Mouse (Mus musculus) liver, embryonic 12.5 days (tissue): ENCODE results near the gene Actrt2. TPM values are rescaled to one million over a fixed set of nuclear protein-coding genes. Genes with fewer than 3 reads are reported as not detected.

Source experiments
- ATAC-seq: fragments of 200-750 bp; cut with Nextera tagmentation; 2 replicates; pipeline ENCODE4 v1.8.0; 2017; ENCODE audit warnings: moderate number of reproducible peaks, mild to moderate bottlenecking, moderate library complexity
- H3K27ac ChIP-seq: fragments of 300-500 bp; sonication (generic); 2 replicates; pipeline ENCODE4 v1.5.1; 2016; ENCODE audit warnings: mild to moderate bottlenecking
- H3K27me3 ChIP-seq: fragments of 300-500 bp; sonication (generic); replicated peaks from 2 replicates; pipeline ENCODE4 v1.6.1; 2016; ENCODE audit warnings: mild to moderate bottlenecking, moderate library complexity
- H3K36me3 ChIP-seq: fragments of 300-500 bp; sonication (generic); 2 replicates; pipeline ENCODE4 v1.6.1; 2016; ENCODE audit warnings: mild to moderate bottlenecking, moderate library complexity
- H3K4me1 ChIP-seq: fragments of 300-500 bp; sonication (generic); 2 replicates; pipeline ENCODE4 v1.6.1; 2016
- H3K4me2 ChIP-seq: fragments of 300-500 bp; sonication (generic); 2 replicates; pipeline ENCODE4 v1.6.1; 2016; ENCODE audit warnings: mild to moderate bottlenecking, moderate library complexity
- H3K4me3 ChIP-seq: fragments of 300-500 bp; sonication (generic); 2 replicates; pipeline ENCODE4 v1.5.1; 2016; ENCODE audit warnings: mild to moderate bottlenecking, moderate library complexity
- H3K9ac ChIP-seq: fragments of 300-500 bp; sonication (generic); 2 replicates; pipeline ENCODE4 v1.6.1; 2016; ENCODE audit warnings: mild to moderate bottlenecking, moderate library complexity
- H3K9me3 ChIP-seq: fragments of 300-500 bp; sonication (generic); replicated peaks from 2 replicates; pipeline ENCODE4 v1.6.1; 2016; ENCODE audit warnings: mild to moderate bottlenecking, moderate library complexity
- WGBS: fragments of 180-500 bp; shearing (Covaris S2); methylation state at CpG from one replicate; pipeline ENCODE4 v1.1.7; 2016; ENCODE audit not compliant: insufficient replicate concordance; 5-methylcytosine and 5-hydroxymethylcytosine counted together
- polyA plus RNA-seq: library from polyadenylated mRNA; unstranded; fragments of >200 nt; fragmentation: Nextera tagmentation; extraction: Ambion mirVana; gene quantifications from 2 replicates; pipeline ENCODE4 v1.2.1, GENCODE M21; 2016

Actrt2 gene
- polyA plus RNA-seq, 1 experiment from 2014 or later = not detected

- H3K4me3 ChIP-seq = peak overlapping the region; percentile 59
- H3K9ac ChIP-seq = peak overlapping the region; percentile 53
- WGBS = 1% methylated on average over 90 of the region's 94 CpGs
- no peaks in the 10 kb centered on the region for H3K9me3 ChIP-seq
- H3K27ac ChIP-seq = peak overlapping the region; percentile 69
- no peak for ATAC-seq
- peaks cover 98% of the 10 kb centered on the region for H3K27me3 ChIP-seq
- H3K36me3 ChIP-seq = no peaks in the 10 kb centered on the region
- peak overlapping the region; percentile 68 for H3K4me2 ChIP-seq
- peaks cover 18% of the 10 kb centered on the region; the same call in 1 of the 2 replicates for H3K4me1 ChIP-seq
These were observed 32.2 kb downstream of the Actrt2 start for GRCm38 (mm10) chr4:154635241-154636052.

GRCm38 (mm10) chr4:154634470-154635240 is 33.0 kb downstream of the Actrt2 start:
- no peak for ATAC-seq
- Histone ChIP-seq H3K36me3 (no peaks in the 10 kb centered on the region), H3K9ac (peak overlapping the region; percentile 53), H3K4me2 (peak overlapping the region; percentile 68), H3K4me1 (peaks cover 18% of the 10 kb centered on the region; the same call in 1 of the 2 replicates), H3K27me3 (peaks cover 96% of the 10 kb centered on the region), H3K9me3 (no peaks in the 10 kb centered on the region), H3K4me3 (peak overlapping the region; percentile 59), H3K27ac (peak overlapping the region; percentile 69; the same call in 1 of the 2 replicates)
- 7% methylated on average over 44 of the region's 44 CpGs for WGBS

GRCm38 (mm10) chr4:154634001-154634400 is 33.7 kb downstream of the Actrt2 start:
- no peak for ATAC-seq
- H3K27ac ChIP-seq = no peak overlapping the region
- H3K27me3 ChIP-seq = peaks cover 96% of the 10 kb centered on the region
- H3K9ac ChIP-seq = no peak overlapping the region
- H3K4me3 ChIP-seq = 0 out of 2 replicates have a peak overlapping the region, but pooled peaks have one; percentile 59
- no peaks in the 10 kb centered on the region for H3K36me3 ChIP-seq
- H3K9me3 ChIP-seq = no peaks in the 10 kb centered on the region
- peaks cover 18% of the 10 kb centered on the region; the same call in 1 of the 2 replicates for H3K4me1 ChIP-seq
- peak overlapping the region; percentile 68; the same call in 1 of the 2 replicates for H3K4me2 ChIP-seq
- 31% methylated on average over 3 of the region's 3 CpGs for WGBS

DNA sequence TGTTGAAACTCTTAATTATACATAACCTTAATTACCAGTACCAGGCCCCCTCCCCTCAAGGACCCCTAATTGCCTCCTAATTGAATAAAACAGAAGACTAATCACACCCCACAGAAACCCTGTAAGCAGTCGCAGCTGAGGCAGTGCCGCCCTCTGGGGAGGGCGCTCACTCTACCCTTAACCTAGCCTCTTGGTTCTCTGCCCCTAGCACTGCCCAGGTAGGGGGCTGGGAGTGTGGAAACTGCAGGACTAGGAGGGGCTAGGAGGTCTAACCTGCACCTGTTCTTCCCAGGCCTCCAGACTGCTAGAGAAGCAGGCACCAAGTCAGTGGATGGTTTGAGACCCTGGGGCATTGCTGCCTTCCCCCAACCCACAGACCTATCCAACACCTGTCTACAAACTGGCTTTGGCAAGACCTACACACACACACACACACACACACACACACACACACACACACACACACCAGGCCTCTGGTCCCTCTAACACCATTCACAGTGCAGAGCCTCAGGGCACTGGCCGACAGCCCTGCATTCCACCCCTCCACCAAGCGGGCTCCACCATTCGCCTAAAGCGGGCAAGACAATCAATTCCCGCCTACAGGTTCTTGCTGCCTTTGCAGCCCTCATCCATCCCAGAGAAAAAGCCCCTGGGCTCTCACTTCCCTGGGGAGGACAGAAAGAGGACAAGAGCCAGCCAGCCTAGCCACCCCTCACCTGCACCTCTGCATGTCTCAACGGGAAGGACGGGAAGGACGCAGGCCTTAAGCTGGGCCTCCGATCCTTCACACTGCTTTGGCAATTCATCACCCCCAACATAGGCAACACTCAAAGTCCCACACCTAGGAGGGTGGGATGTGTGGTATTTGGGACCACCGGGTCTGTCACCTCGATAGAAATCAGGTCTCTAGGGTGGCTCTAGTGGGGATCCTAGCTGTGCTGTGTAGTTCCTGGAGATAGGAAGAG is 34.6 kb downstream of the Actrt2 start:
- Histone ChIP-seq H3K36me3 (no peaks in the 10 kb centered on the region), H3K4me2 (peak overlapping the region; percentile 68; the same call in 1 of the 2 replicates), H3K27ac (no peak overlapping the region), H3K4me3 (no peak overlapping the region), H3K4me1 (peaks cover 18% of the 10 kb centered on the region; the same call in 1 of the 2 replicates), H3K9me3 (no peaks in the 10 kb centered on the region), H3K9ac (no peak overlapping the region), H3K27me3 (peaks cover 94% of the 10 kb centered on the region)
- no peak for ATAC-seq
- 23% methylated on average over 14 of the region's 14 CpGs for WGBS

GRCm38 (mm10) chr4:154630763-154631162 is 36.9 kb downstream of the Actrt2 start:
- ATAC-seq = no peak
- WGBS = 40% methylated on average over 3 of the region's 3 CpGs
- Histone ChIP-seq H3K27me3 (peaks cover 83% of the 10 kb centered on the region), H3K4me3 (no peak overlapping the region), H3K4me2 (no peak overlapping the region), H3K36me3 (no peaks in the 10 kb centered on the region), H3K9me3 (no peaks in the 10 kb centered on the region), H3K9ac (no peak overlapping the region), H3K4me1 (peaks cover 13% of the 10 kb centered on the region; the same call in 1 of the 2 replicates), H3K27ac (no peak overlapping the region)

- 72% methylated on average over 5 of the region's 5 CpGs for WGBS
- H3K4me2 ChIP-seq = no peak overlapping the region
- no peak for ATAC-seq
- H3K36me3 ChIP-seq = no peaks in the 10 kb centered on the region
- peaks cover 61% of the 10 kb centered on the region for H3K27me3 ChIP-seq
- H3K27ac ChIP-seq = no peak overlapping the region
- H3K4me1 ChIP-seq = no peaks in the 10 kb centered on the region
- no peaks in the 10 kb centered on the region for H3K9me3 ChIP-seq
- no peak overlapping the region for H3K9ac ChIP-seq
- H3K4me3 ChIP-seq = no peak overlapping the region
These were observed 40.1 kb downstream of the Actrt2 start for GRCm38 (mm10) chr4:154627419-154628142.

- Histone ChIP-seq H3K4me1 (no peaks in the 10 kb centered on the region), H3K4me3 (no peak overlapping the region), H3K36me3 (no peaks in the 10 kb centered on the region), H3K4me2 (no peak overlapping the region), H3K9ac (no peak overlapping the region), H3K27ac (no peak overlapping the region), H3K27me3 (peaks cover 48% of the 10 kb centered on the region), H3K9me3 (no peaks in the 10 kb centered on the region)
- WGBS = 71% methylated on average over 2 of the region's 2 CpGs
- no peak for ATAC-seq
These were observed 41.4 kb downstream of the Actrt2 start for GRCm38 (mm10) chr4:154626282-154626681.

GRCm38 (mm10) chr4:154625710-154626109 is 42.0 kb downstream of the Actrt2 start:
- H3K4me3 ChIP-seq = no peak overlapping the region

DNA sequence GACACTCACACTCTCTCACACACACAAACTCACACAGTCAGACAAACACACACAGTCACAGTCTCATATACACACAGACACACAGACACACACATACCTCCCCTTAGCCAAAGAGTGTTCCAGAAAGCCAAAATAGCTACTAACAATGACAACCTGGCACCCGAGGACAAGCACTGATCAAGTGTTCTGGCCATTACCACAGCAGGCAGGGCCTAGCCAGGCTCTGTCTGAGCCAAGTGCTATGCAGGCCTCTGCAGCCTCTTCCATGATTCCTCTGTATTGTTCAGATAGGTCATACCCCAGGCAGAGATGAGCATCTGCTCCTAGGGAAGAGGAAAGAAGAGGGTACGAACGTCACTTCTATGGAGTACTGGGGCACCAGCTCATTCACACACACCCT is 44.4 kb downstream of the Actrt2 start:
- Histone ChIP-seq H3K4me2 (no peak overlapping the region), H3K27ac (no peak overlapping the region), H3K9ac (no peak overlapping the region), H3K27me3 (peaks cover 23% of the 10 kb centered on the region; the same call in 1 of the 2 replicates), H3K9me3 (no peaks in the 10 kb centered on the region), H3K36me3 (no peaks in the 10 kb centered on the region), H3K4me3 (no peak overlapping the region), H3K4me1 (peaks cover 2% of the 10 kb centered on the region; the same call in 1 of the 2 replicates)
- 67% methylated on average over 3 of the region's 3 CpGs for WGBS
- ATAC-seq = no peak

More at GRCm38 (mm10) chr4:154625710-154626109, 42.0 kb downstream of the Actrt2 start:
- Histone ChIP-seq H3K4me2 (no peak overlapping the region), H3K27ac (no peak overlapping the region), H3K9ac (no peak overlapping the region), H3K36me3 (no peaks in the 10 kb centered on the region), H3K4me1 (no peaks in the 10 kb centered on the region), H3K9me3 (no peaks in the 10 kb centered on the region), H3K27me3 (peaks cover 42% of the 10 kb centered on the region)
- 60% methylated on average over 14 of the region's 14 CpGs for WGBS
- ATAC-seq = no peak

DNA sequence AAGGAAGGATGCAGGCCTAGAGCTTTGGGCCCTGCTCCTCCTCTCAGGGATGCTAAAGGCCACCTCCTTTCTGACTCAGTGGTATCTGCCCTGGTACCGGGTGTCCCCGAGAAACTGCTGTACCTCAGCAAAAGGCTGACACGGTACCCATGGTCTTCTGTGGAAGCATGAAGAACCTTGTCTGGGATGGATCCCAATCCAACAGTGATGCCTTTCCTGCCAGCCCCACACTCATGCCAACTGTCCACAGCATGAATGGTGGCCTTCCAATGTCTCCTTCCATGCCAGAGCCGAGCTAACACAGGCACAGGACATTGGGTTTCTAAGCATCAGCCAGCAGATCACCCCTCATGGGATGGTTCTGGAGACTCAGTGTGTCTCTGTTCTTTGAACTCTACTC is 45.1 kb downstream of the Actrt2 start:
- H3K27me3 ChIP-seq = peaks cover 18% of the 10 kb centered on the region; the same call in 1 of the 2 replicates
- no peak for ATAC-seq
- H3K36me3 ChIP-seq = no peaks in the 10 kb centered on the region

More for the DNA sequence above, 45.1 kb downstream of the Actrt2 start:
- H3K4me1 ChIP-seq = peaks cover 7% of the 10 kb centered on the region; the same call in 1 of the 2 replicates
- no peak overlapping the region for H3K9ac ChIP-seq
- H3K9me3 ChIP-seq = no peaks in the 10 kb centered on the region
- WGBS = 64% methylated on average over 4 of the region's 4 CpGs
- H3K4me3 ChIP-seq = no peak overlapping the region
- no peak overlapping the region for H3K4me2 ChIP-seq
- H3K27ac ChIP-seq = no peak overlapping the region
